Mouse (Mus musculus) MEL (cell line): ENCODE results near the gene Hectd1. TPM values are rescaled to one million over a fixed set of nuclear protein-coding genes. Genes with fewer than 3 reads are reported as not detected.

Source experiments
- DNase-seq: peaks from one replicate; pipeline ENCODE4 v3.0.0; 2011; ENCODE audit warnings: low read depth, low spot score
- H3K27ac ChIP-seq: 2 replicates; pipeline ENCODE4 v1.5.1; 2012; ENCODE audit warnings: low read depth, mild to moderate bottlenecking, control low read depth, low read length, moderate library complexity; ENCODE audit not compliant: control insufficient read depth
- H3K27me3 ChIP-seq, 2 experiments: fragments of 150-350 bp in 1 of 2; sonication (generic) in 1 of 2; 2 replicates each; pipeline ENCODE4 v1.6.1; 2012; ENCODE audit warnings: low read length in 2 of 2, mild to moderate bottlenecking in 2 of 2, improper control_type of control experiment in 1 of 2, moderate library complexity in 1 of 2; ENCODE audit not compliant: insufficient read depth in 2 of 2, control insufficient read depth in 1 of 2
- H3K36me3 ChIP-seq, 2 experiments: 2 replicates each; pipeline ENCODE4 v1.6.1; 2012 to 2014; ENCODE audit warnings: low read length in 2 of 2, improper control_type of control experiment in 1 of 2, inconsistent platforms in 1 of 2, mild to moderate bottlenecking in 1 of 2; ENCODE audit not compliant: insufficient read depth in 2 of 2, control insufficient read depth in 1 of 2
- H3K4me1 ChIP-seq, 2 experiments: fragments of 150-350 bp in 1 of 2; sonication (generic) in 1 of 2; 2 replicates each; pipeline ENCODE4 v1.6.1; 2012; ENCODE audit warnings: low read length in 2 of 2, improper control_type of control experiment in 1 of 2, mild to moderate bottlenecking in 1 of 2; ENCODE audit not compliant: insufficient read depth in 2 of 2, control insufficient read depth in 1 of 2
- H3K4me3 ChIP-seq, 2 experiments: fragments of 150-350 bp in 1 of 2; sonication (generic) in 1 of 2; 2 replicates each; pipeline ENCODE4 v1.5.1; 2012; ENCODE audit warnings: low read depth in 2 of 2, low read length in 2 of 2, mild to moderate bottlenecking in 2 of 2, moderate library complexity in 2 of 2, control low read depth in 1 of 2, improper control_type of control experiment in 1 of 2; ENCODE audit not compliant: control insufficient read depth in 1 of 2, insufficient read depth in 1 of 2
- H3K79me2 ChIP-seq: 2 replicates; pipeline ENCODE4 v1.6.1; 2012; ENCODE audit warnings: mild to moderate bottlenecking, low read length, moderate library complexity; ENCODE audit not compliant: control insufficient read depth, poor library complexity, insufficient read depth
- H3K9ac ChIP-seq: 2 replicates; pipeline ENCODE4 v1.6.1; 2012; ENCODE audit warnings: low read depth, mild to moderate bottlenecking, control low read depth, low read length, moderate library complexity; ENCODE audit not compliant: control insufficient read depth, poor library complexity, severe bottlenecking
- H3K9me3 ChIP-seq: fragments of 150-350 bp; sonication (generic); replicated peaks from 2 replicates; pipeline ENCODE4 v1.6.1; 2012; ENCODE audit warnings: mild to moderate bottlenecking, low read length, improper control_type of control experiment, moderate library complexity; ENCODE audit not compliant: insufficient read depth
- CHD1 ChIP-seq: IDR thresholded peaks from 2 replicates; pipeline ENCODE4 v1.6.1; 2012; ENCODE audit warnings: low read depth, mild to moderate bottlenecking, inconsistent platforms, low read length, improper control_type of control experiment
- E2F4 ChIP-seq: IDR thresholded peaks from 2 replicates; pipeline ENCODE4 v1.6.1; 2011; ENCODE audit warnings: low read depth, low read length, improper control_type of control experiment, borderline replicate concordance
- ELF1 ChIP-seq: IDR thresholded peaks from 2 replicates; pipeline ENCODE4 v1.6.1; 2014; ENCODE audit warnings: low read depth, mild to moderate bottlenecking, inconsistent platforms, low read length, improper control_type of control experiment, moderate library complexity
- ETS1 ChIP-seq: IDR thresholded peaks from 2 replicates; pipeline ENCODE4 v1.6.1; 2012; ENCODE audit warnings: low read depth, mild to moderate bottlenecking, inconsistent platforms, low read length, improper control_type of control experiment, moderate library complexity
- HCFC1 ChIP-seq: IDR thresholded peaks from 2 replicates; pipeline ENCODE4 v1.6.1; 2012; ENCODE audit warnings: low read depth, mild to moderate bottlenecking, inconsistent platforms, low read length, improper control_type of control experiment, moderate library complexity
- KAT2A ChIP-seq: conservative IDR thresholded peaks from 2 replicates; pipeline ENCODE4 v1.6.1; 2012; ENCODE audit warnings: low read depth, low read length, improper control_type of control experiment, inconsistent platforms
- MAX ChIP-seq: IDR thresholded peaks from 2 replicates; pipeline ENCODE4 v1.6.1; 2011; ENCODE audit warnings: low read length, improper control_type of control experiment
- MAZ ChIP-seq: IDR thresholded peaks from 2 replicates; pipeline ENCODE4 v1.6.1; 2012; ENCODE audit warnings: low read depth, mild to moderate bottlenecking, inconsistent platforms, low read length, improper control_type of control experiment
- MYB ChIP-seq: IDR thresholded peaks from 2 replicates; pipeline ENCODE4 v1.6.1; 2011; ENCODE audit warnings: mild to moderate bottlenecking, low read depth, low read length, improper control_type of control experiment
- MYC ChIP-seq: IDR thresholded peaks from 2 replicates; pipeline ENCODE4 v1.6.1; 2011; ENCODE audit warnings: low read depth, mild to moderate bottlenecking, low read length, improper control_type of control experiment, moderate library complexity
- NELFE ChIP-seq: IDR thresholded peaks from 2 replicates; pipeline ENCODE4 v1.6.1; 2011; ENCODE audit warnings: low read depth, low read length, improper control_type of control experiment
- NRF1 ChIP-seq: IDR thresholded peaks from 2 replicates; pipeline ENCODE4 v1.6.1; 2014; ENCODE audit warnings: low read depth, mild to moderate bottlenecking, inconsistent platforms, low read length, improper control_type of control experiment, moderate library complexity; ENCODE audit not compliant: poor library complexity, insufficient read depth, severe bottlenecking
- POLR2A ChIP-seq, 2 experiments: IDR thresholded peaks; 2 replicates each; pipeline ENCODE4 v1.6.1; 2011 to 2012; ENCODE audit warnings: low read length in 2 of 2, mild to moderate bottlenecking in 2 of 2, control low read depth in 1 of 2, improper control_type of control experiment in 1 of 2, low read depth in 1 of 2, moderate library complexity in 1 of 2; ENCODE audit not compliant: control insufficient read depth in 1 of 2, insufficient read depth in 1 of 2, poor library complexity in 1 of 2
- POLR2AphosphoS2 ChIP-seq: IDR thresholded peaks from 2 replicates; pipeline ENCODE4 v1.6.1; 2011; ENCODE audit warnings: low read length, improper control_type of control experiment
- POLR2AphosphoS5 ChIP-seq: IDR thresholded peaks from 2 replicates; pipeline ENCODE4 v1.6.1; 2012; ENCODE audit warnings: low read depth, borderline replicate concordance, mild to moderate bottlenecking, inconsistent platforms, low read length, moderate library complexity, mixed read lengths
- SIN3A ChIP-seq: IDR thresholded peaks from 2 replicates; pipeline ENCODE4 v1.6.1; 2012; ENCODE audit warnings: low read length, improper control_type of control experiment, inconsistent platforms
- SMC3 ChIP-seq: IDR thresholded peaks from 2 replicates; pipeline ENCODE4 v1.6.1; 2011; ENCODE audit warnings: low read depth, low read length, improper control_type of control experiment
- TAL1 ChIP-seq: IDR thresholded peaks from 2 replicates; pipeline ENCODE4 v1.6.1; 2012; ENCODE audit warnings: mild to moderate bottlenecking, inconsistent platforms, low read length, moderate library complexity, mixed read lengths
- UBTF ChIP-seq: IDR thresholded peaks from 2 replicates; pipeline ENCODE4 v1.6.1; 2012; ENCODE audit warnings: low read depth, mild to moderate bottlenecking, inconsistent platforms, low read length, improper control_type of control experiment, moderate library complexity, borderline replicate concordance; ENCODE audit not compliant: insufficient read depth
- USF1 ChIP-seq: IDR thresholded peaks from 2 replicates; pipeline ENCODE4 v1.6.1; 2014; ENCODE audit warnings: low read depth, mild to moderate bottlenecking, inconsistent platforms, low read length, improper control_type of control experiment, moderate library complexity
- USF2 ChIP-seq, 2 experiments: IDR thresholded peaks; 2 replicates each; pipeline ENCODE4 v1.6.1; 2011 to 2012; ENCODE audit warnings: improper control_type of control experiment in 2 of 2, low read length in 2 of 2, borderline replicate concordance in 1 of 2, inconsistent platforms in 1 of 2, low read depth in 1 of 2, mild to moderate bottlenecking in 1 of 2; ENCODE audit not compliant: insufficient read depth in 1 of 2
- ZC3H11A ChIP-seq: IDR thresholded peaks from 2 replicates; pipeline ENCODE4 v1.6.1; 2012; ENCODE audit warnings: low read depth, mild to moderate bottlenecking, inconsistent platforms, low read length, improper control_type of control experiment
- polyA plus RNA-seq, 2 experiments: library from polyadenylated mRNA; stranded (reverse) in 1 of 2; unstranded in 1 of 2; fragments of >175 nt in 1 of 2; fragments of >200 nt in 1 of 2; gene quantifications; 2 replicates each; pipeline versions ENCODE4 v1.2.1 to v1.2.4; 2012; ENCODE audit warnings: low replicate concordance in 2 of 2, low read depth in 1 of 2; ENCODE audit not compliant: insufficient read length in 2 of 2, insufficient read depth in 1 of 2, missing spikeins in 1 of 2
- total RNA-seq: library from RNA; depleted of rRNA; stranded (reverse); fragments of 300-350 nt; gene quantifications from 2 replicates; pipeline ENCODE4 v1.2.3, GENCODE M21; 2012

Gene Hectd1
- total and polyA plus RNA-seq, 3 experiments = 55.2 to 248 (median 72.0) TPM

- Histone ChIP-seq H3K36me3 (peaks cover 0 to 18% of the 10 kb centered on the region in 2 experiments; a peak in 2 of 4 replicates), H3K79me2 (no peaks in the 10 kb centered on the region), H3K9ac (no peak overlapping the region), H3K4me1 (peaks cover 8 to 21% of the 10 kb centered on the region in 2 experiments), H3K27ac (0 out of 2 replicates have a peak overlapping the region, but pooled peaks have one; percentile 17), H3K27me3 (no peaks in the 10 kb centered on the region), H3K4me3 (no peak overlapping the region), H3K9me3 (no peaks in the 10 kb centered on the region)
- TF ChIP-seq ZC3H11A = no peak
- TF ChIP-seq POLR2AphosphoS5 = no peak
- no peak for TF ChIP-seq MAX
- TF ChIP-seq E2F4 = no peak
- TF ChIP-seq MAZ = no peak
- TF ChIP-seq NELFE = no peak
- no peak for TF ChIP-seq SIN3A
- no peak for TF ChIP-seq USF1
- TF ChIP-seq SMC3 = no peak
- no peak for TF ChIP-seq MYB
- no peak for TF ChIP-seq TAL1
- no peak for TF ChIP-seq ETS1
- TF ChIP-seq POLR2AphosphoS2 = no peak
- DNase-seq = no peak
Measured at GRCm38 (mm10) chr12:51865061-51865789, 35.9 kb upstream of the Hectd1 start.

- Histone ChIP-seq H3K27ac (no peak overlapping the region), H3K9ac (no peak overlapping the region), H3K79me2 (no peaks in the 10 kb centered on the region), H3K4me3 (no peak overlapping the region), H3K4me1 (peaks cover 12 to 34% of the 10 kb centered on the region in 2 experiments), H3K27me3 (no peaks in the 10 kb centered on the region), H3K36me3 (peaks cover 0 to 27% of the 10 kb centered on the region in 2 experiments; a peak in 2 of 4 replicates), H3K9me3 (no peaks in the 10 kb centered on the region)
- no peak for DNase-seq
- TF ChIP-seq POLR2A (IDR thresholded peaks at IDR 0.05; ENCODE audit: control insufficient read depth in 1 of 2, insufficient read depth in 1 of 2, low read depth in 1 of 2, low read length in 2 of 2, poor library complexity in 1 of 2) = no peak
- TF ChIP-seq NELFE = no peak
- TF ChIP-seq NRF1 = no peak
- TF ChIP-seq TAL1 = no peak
- TF ChIP-seq UBTF = no peak
- no peak for TF ChIP-seq ELF1
- no peak for TF ChIP-seq SIN3A
- no peak for TF ChIP-seq ZC3H11A
- no peak for TF ChIP-seq POLR2AphosphoS5
- no peak for TF ChIP-seq USF2 (IDR thresholded peaks at IDR 0.05; ENCODE audit: borderline replicate concordance in 1 of 2, insufficient read depth in 1 of 2, low read depth in 1 of 2, low read length in 2 of 2)
- TF ChIP-seq KAT2A = no peak
- TF ChIP-seq CHD1 = no peak
- no peak for TF ChIP-seq HCFC1
- no peak for TF ChIP-seq MYC
Measured at GRCm38 (mm10) chr12:51863116-51864002, 34.0 kb upstream of the Hectd1 start.
